In genomic region chr14:86489044-86489816, GRCm38 (mm10) we compare ENCODE assay signal across 8 mouse cellular contexts.
DNase-seq lines count a peak whose midpoint lies in the region; ATAC-seq lines count a peak whose summit lies in the region.

No protein-coding gene starts in this region.

- no peak overlapping the region for H3K4me2 ChIP-seq in hindbrain, embryonic 15.5 days
- no peak overlapping the region for H3K4me2 ChIP-seq in hindbrain, embryonic 11.5 days (replicated peaks; ENCODE audit: low read depth, low read length)

- no peak for DNase-seq in hindbrain, embryonic 11.5 days (ENCODE audit: low spot score)
- peak; percentile 74 for DNase-seq in cerebellum, adult 9-11 months
- DNase-seq in kidney, adult 8-10 months: peak; percentile 10 to 14
- peak; percentile 60 for DNase-seq in left cerebral cortex, postnatal 4 days
- DNase-seq in c-Kit-positive CD71-positive TER-119-positive erythroid progenitor cells, embryonic 14.5 days (ENCODE audit: low spot score): no peak
- DNase-seq in thymus, postnatal 4 days: no peak
- DNase-seq in embryo, embryonic 10 days (ENCODE audit: low spot score): no peak

- 65% methylated on average over 16 of the region's 16 CpGs for WGBS in hindbrain, embryonic 15.5 days
- WGBS in hindbrain, embryonic 11.5 days: 87% methylated on average over 16 of the region's 16 CpGs

- H3K9me3 ChIP-seq in hindbrain, embryonic 15.5 days: no peaks in the 10 kb centered on the region
- no peaks in the 10 kb centered on the region for H3K9me3 ChIP-seq in hindbrain, embryonic 11.5 days (ENCODE audit: control insufficient read depth, low read length)

- intact Hi-C loops in left cerebral cortex, postnatal 4 days (cut with DNase I): no loop called here

- no peaks in the 10 kb centered on the region for H3K27me3 ChIP-seq in hindbrain, embryonic 15.5 days
- H3K27me3 ChIP-seq in hindbrain, embryonic 11.5 days (ENCODE audit: control insufficient read depth, insufficient read depth, low read length): no peaks in the 10 kb centered on the region

- no peaks in the 10 kb centered on the region for H3K36me3 ChIP-seq in hindbrain, embryonic 15.5 days
- no peaks in the 10 kb centered on the region for H3K36me3 ChIP-seq in hindbrain, embryonic 11.5 days (ENCODE audit: control insufficient read depth, insufficient read depth, low read length)

- H3K4me1 ChIP-seq in hindbrain, embryonic 15.5 days (replicated peaks): peaks cover 25% of the 10 kb centered on the region
- H3K4me1 ChIP-seq in hindbrain, embryonic 11.5 days (replicated peaks; ENCODE audit: control insufficient read depth, insufficient read depth, low read length): no peaks in the 10 kb centered on the region

- peak overlapping the region; percentile 63; the same call in 1 of the 2 replicates for H3K27ac ChIP-seq in hindbrain, embryonic 15.5 days (replicated peaks)
- H3K27ac ChIP-seq in hindbrain, embryonic 11.5 days (ENCODE audit: low read depth, low read length): no peak overlapping the region

- H3K9ac ChIP-seq in hindbrain, embryonic 15.5 days: no peak overlapping the region
- no peak overlapping the region for H3K9ac ChIP-seq in hindbrain, embryonic 11.5 days (ENCODE audit: low read depth, low read length)

- H3K4me3 ChIP-seq in hindbrain, embryonic 15.5 days: no peak overlapping the region
- H3K4me3 ChIP-seq in hindbrain, embryonic 11.5 days (ENCODE audit: low read depth, low read length): no peak overlapping the region

- ATAC-seq in hindbrain, embryonic 15.5 days (ENCODE audit: low FRiP score, low read depth): no peak
- ATAC-seq in hindbrain, embryonic 11.5 days (ENCODE audit: low FRiP score): no peak

Comparison
In these comparisons a context has a peak if more than half of its experiments do, and no peak if none do; other contexts are left out.
1. DNase-seq: peak in cerebellum, adult 9-11 months (single experiment), kidney, adult 8-10 months (2 of 2) and left cerebral cortex, postnatal 4 days (single experiment); none in hindbrain, embryonic 11.5 days (single experiment), c-Kit-positive CD71-positive TER-119-positive erythroid progenitor cells, embryonic 14.5 days (single experiment), thymus, postnatal 4 days (single experiment) and embryo, embryonic 10 days (single experiment).